Mouse (Mus musculus): ENCODE measurements around the gene Ddrgk1.

Gene Ddrgk1

DNA sequence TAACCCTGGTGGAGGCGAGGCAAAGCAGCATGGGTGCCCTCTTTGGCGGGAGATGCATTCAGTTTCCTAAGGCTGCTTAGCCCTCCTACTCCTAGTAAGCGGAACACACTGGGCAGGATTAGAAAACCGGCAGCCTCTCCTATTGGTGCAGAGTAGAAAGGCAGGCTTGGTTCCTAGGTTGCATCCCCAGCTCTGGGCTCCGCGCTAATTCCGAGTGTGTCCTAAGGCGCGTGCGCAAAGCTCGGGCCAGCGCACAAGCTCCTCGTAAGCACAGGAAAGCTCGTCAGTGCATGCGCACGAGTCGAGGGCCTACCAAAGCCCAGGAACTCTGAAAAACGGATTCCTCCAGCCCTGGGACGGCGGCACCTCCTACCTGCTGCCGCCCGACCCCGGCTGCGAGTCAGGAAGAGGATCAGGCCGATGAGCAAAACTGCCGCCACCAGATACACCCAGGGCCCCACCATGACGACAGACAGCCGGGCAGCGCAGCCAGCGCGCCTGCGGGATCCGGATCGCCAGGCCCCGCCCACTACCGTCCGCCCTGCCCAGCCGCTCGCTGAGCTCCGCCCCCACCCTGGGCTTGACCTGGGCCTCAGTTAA is at the start of gene Ddrgk1:
Gene Ddrgk1, minus strand, starts transcription at position 558 of the 600 bp plus-strand sequence.
- DNase-seq, result peak; percentile 96

DNA sequence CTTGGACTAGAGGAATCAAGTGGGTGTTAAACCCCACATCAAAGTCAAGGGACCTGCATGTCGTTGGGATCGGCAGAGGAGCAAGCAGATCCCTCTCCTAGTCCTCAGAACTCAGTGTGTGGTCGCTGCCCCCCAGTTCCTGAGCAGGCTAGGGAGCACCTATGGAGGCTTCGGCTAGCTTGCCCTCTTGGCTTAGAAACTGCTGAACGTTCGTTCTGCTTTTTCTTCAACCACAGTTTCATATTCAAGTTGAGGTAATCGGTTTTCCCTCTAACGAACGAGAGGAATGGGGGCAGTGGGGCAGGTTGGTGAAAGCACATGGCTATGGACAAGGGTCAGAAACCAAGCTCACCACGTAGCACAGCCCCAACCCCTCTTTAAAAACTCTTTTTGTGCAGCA is 42.6 kb upstream of the Ddrgk1 start:
- no peak for DNase-seq

GRCm38 (mm10) chr2:130706602-130707001 is 42.1 kb upstream of the Ddrgk1 start:
- no peak for DNase-seq

- DNase-seq, result no peak
Observed at GRCm38 (mm10) chr2:130705178-130705577, 40.7 kb upstream of the Ddrgk1 start.

GRCm38 (mm10) chr2:130704040-130705001 is 39.9 kb upstream of the Ddrgk1 start:
- DNase-seq, result no peak

DNA sequence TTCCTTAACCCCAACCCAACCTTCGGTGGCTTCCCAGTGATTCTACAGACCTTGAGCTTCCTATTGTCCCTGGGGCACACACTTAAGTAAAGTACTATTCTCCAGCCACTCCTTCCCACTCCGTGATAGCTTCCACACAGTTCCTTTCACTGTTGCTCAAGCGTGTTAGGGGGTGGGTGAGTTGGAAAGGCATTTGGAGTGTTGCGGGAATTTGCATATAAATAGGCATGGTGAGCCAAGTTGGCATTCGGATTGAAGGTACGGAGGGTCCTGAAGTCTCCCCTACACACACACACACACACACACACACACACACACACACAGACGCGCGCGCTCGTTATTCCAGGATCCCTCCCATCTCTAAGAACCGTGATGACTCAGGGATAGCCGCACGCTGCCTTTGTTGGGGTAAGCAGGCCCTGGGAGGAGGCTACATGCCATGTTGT is 33.4 kb upstream of the Ddrgk1 start:
- DNase-seq, result no peak

- DNase-seq, result no peak
Observed at GRCm38 (mm10) chr2:130697153-130697810, 32.8 kb upstream of the Ddrgk1 start, which contains the start of gene Slc4a11. Gene Slc4a11, minus strand, starts transcription at chr2:130697519.

GRCm38 (mm10) chr2:130696700-130697152 is 32.3 kb upstream of the Ddrgk1 start:
- no peak for DNase-seq

GRCm38 (mm10) chr2:130693563-130693962 is 29.1 kb upstream of the Ddrgk1 start:
- no peak for DNase-seq

GRCm38 (mm10) chr2:130689011-130689410 is 24.6 kb upstream of the Ddrgk1 start:
- DNase-seq, result no peak

GRCm38 (mm10) chr2:130685426-130685825 is 21.0 kb upstream of the Ddrgk1 start:
- no peak for DNase-seq

GRCm38 (mm10) chr2:130681531-130681930 is 17.1 kb upstream of the Ddrgk1 start:
- no peak for DNase-seq

- DNase-seq, result no peak
Observed at GRCm38 (mm10) chr2:130679899-130680298, 15.4 kb upstream of the Ddrgk1 start.

DNA sequence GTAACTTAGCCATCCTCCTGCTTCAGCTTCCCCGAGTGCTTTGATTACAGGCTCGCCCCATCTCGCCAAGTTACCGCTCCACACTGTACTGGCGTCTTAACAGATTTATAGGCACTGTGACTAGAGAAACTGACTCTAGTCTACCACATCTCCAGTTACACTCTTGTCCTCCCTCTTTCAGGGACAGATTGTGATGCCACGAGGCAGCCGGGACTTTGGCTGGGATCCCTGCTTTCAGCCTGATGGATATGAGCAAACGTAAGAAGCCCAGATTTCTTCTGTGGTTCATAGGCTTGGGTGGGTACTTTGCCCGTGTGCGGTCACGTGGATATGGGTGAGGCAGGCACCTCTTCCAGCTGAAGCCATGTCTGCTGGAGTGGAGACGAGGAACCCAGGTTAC is 14.7 kb upstream of the Ddrgk1 start:
- DNase-seq, result no peak

GRCm38 (mm10) chr2:130677211-130677610 is 12.8 kb upstream of the Ddrgk1 start:
- DNase-seq, result no peak

DNA sequence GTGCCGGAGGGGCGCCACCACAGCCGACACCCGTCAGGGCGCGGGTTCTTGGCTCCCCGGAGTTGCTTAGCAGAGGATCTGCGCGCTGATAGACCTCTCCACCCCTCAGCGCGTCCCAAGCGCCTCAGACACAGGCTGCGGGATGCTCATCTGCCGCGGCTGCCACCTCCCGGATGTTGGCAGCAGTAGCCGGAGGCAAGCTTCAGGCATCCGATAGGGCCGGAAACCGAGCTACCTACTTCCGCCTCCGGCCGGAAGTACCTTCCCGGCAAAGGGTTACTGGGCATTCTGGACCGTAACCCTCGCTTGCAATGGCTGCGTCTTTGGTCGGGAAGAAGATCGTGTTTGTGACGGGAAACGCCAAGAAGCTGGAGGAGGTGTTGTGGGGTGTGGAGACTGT is 3.1 kb upstream of the Ddrgk1 start, which contains the start of gene Itpa:
Gene Itpa, plus strand, starts transcription at position 52 of the 400 bp plus-strand sequence.
- peak; percentile 90 for DNase-seq

GRCm38 (mm10) chr2:130663342-130663741 is 1.1 kb downstream of the Ddrgk1 start:
- DNase-seq, result peak; percentile 39

- no peak for DNase-seq
Observed at GRCm38 (mm10) chr2:130658530-130658929, 5.9 kb downstream of the Ddrgk1 start.

GRCm38 (mm10) chr2:130657541-130657940 is 6.9 kb downstream of the Ddrgk1 start:
- DNase-seq, result no peak

GRCm38 (mm10) chr2:130656536-130656935 is 7.9 kb downstream of the Ddrgk1 start:
- DNase-seq, result no peak

GRCm38 (mm10) chr2:130655660-130656339 is 8.7 kb downstream of the Ddrgk1 start:
- DNase-seq, result no peak

DNA sequence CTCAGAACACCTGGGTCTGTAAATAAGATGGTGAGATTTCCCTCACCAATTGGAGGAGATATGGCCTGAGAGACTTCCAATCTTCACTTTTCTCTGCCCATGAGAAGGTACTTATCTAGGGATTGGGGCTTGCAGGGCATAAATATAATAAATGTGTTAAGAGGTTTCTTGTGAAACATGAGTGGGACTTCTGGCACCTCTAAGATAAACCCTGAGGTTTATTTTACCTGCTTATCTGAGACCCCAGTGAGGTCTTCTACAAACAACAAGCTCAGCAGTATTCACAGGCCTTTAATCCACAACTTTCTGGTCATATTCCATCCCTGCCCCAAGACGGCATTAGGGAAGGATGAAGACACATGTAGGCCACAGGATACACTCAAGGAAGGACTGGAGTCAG is 10.7 kb downstream of the Ddrgk1 start:
- no peak for DNase-seq

DNA sequence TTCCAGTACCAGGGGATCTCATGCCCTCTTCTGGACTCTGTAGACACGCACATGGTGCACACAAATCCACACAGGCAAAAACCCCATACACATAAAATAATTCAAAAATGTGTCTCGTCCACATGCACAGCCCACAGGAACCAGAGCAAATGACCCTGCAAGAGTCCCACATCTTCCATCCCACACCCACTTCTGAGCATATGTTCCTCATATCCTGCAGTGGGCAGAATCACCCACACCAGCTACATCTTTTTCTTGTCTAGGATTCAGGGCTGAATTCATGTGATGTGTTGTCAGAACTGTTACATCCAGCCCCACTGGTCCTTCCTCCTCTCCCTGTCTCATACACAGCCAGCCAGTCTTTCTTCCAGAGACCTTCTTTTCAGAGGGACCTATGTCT is 11.2 kb downstream of the Ddrgk1 start:
- DNase-seq, result no peak

Measured in cerebellum, adult 11-12 months (tissue).